Mouse (Mus musculus) left cerebral cortex, postnatal 14 days (tissue): ENCODE results near the gene Six1. TPM values are rescaled to one million over a fixed set of nuclear protein-coding genes. Genes with fewer than 3 reads are reported as not detected.
"Not testable (repeated sequence)": the region's sequence is repeated elsewhere in the genome, so short reads cannot be mapped to it uniquely, and the experiment has no call there.

Experiments used
- DNase-seq, 2 experiments: peaks; one replicate each; pipeline ENCODE4 v3.0.0; 2021 to 2022; ENCODE audit warnings: low spot score in 2 of 2, mixed read lengths in 1 of 2
- intact Hi-C: fragments of 180-260 bp; cut with DNase I; formaldehyde crosslinking; loops from one replicate; pipeline ENCODE4 v1.15.1; 2025
- long read RNA-seq, 2 experiments: library from polyadenylated mRNA; stranded (forward); transcript quantifications; one replicate each; pipeline ENCODE4 v2.0.0; 2021
- total RNA-seq, 2 experiments: library from RNA; stranded (reverse); gene quantifications; 2 replicates each; pipeline ENCODE4 v1.2.3; 2021

The Six1 gene
- total RNA-seq, result under 1 TPM; 0.26 to 0.61 TPM
- long read RNA-seq, experiment 1, result 0 reads
- long read RNA-seq, experiment 2, result 0 reads

- intact Hi-C loops, result loop anchor here (5.0 to 10.0 kb wide), 3 partner anchors 59 to 231 kb away; partner anchors contain the start of genes Six4, Slc38a6 and Trmt5
- no peak for DNase-seq
Measured at GRCm38 (mm10) chr12:73053668-73054241, at the start of gene Six1. TSS of gene Six1 (minus strand) at chr12:73053887.

- DNase-seq, result no peak
- intact Hi-C loops, result no loop called here
Measured at GRCm38 (mm10) chr12:73098593-73098992, 44.9 kb upstream of the Six1 start.

DNA sequence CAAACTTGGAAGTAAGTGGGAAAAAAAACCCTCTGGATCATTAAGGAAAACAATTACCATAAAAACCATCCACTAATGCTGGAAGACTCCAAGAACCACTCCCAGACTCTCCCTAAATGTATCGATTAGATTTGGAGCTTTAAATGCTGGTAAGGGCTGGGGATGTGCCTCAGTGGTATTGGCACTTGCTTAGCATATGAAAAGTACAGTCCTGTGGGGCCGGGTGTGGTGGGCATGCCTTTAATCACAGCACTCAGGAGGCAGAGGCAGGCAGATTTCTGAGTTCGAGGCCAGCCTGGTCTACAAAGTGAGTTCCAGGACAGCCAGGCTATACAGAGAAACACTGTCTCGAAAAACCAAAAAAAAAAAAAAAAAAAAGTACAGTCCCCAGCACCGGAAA is 42.5 kb upstream of the Six1 start:
- DNase-seq, intact Hi-C loops: not testable (repeated sequence)

- DNase-seq, result no peak
- intact Hi-C loops, result no loop called here
Measured at GRCm38 (mm10) chr12:73094605-73095004, 40.9 kb upstream of the Six1 start.

- no peak for DNase-seq
Measured at GRCm38 (mm10) chr12:73094189-73094588, 40.5 kb upstream of the Six1 start.

GRCm38 (mm10) chr12:73090672-73091335 is 37.1 kb upstream of the Six1 start:
- no peak for DNase-seq
- intact Hi-C loops, result no loop called here

More at GRCm38 (mm10) chr12:73094189-73094588, 40.5 kb upstream of the Six1 start:
- intact Hi-C loops, result no loop called here

GRCm38 (mm10) chr12:73088911-73089310 is 35.2 kb upstream of the Six1 start:
- no peak for DNase-seq
- intact Hi-C loops, result no loop called here

- no peak for DNase-seq
- intact Hi-C loops, result no loop called here
Measured at GRCm38 (mm10) chr12:73088500-73088899, 34.8 kb upstream of the Six1 start.

GRCm38 (mm10) chr12:73087086-73087485 is 33.4 kb upstream of the Six1 start:
- no peak for DNase-seq
- intact Hi-C loops, result no loop called here

DNA sequence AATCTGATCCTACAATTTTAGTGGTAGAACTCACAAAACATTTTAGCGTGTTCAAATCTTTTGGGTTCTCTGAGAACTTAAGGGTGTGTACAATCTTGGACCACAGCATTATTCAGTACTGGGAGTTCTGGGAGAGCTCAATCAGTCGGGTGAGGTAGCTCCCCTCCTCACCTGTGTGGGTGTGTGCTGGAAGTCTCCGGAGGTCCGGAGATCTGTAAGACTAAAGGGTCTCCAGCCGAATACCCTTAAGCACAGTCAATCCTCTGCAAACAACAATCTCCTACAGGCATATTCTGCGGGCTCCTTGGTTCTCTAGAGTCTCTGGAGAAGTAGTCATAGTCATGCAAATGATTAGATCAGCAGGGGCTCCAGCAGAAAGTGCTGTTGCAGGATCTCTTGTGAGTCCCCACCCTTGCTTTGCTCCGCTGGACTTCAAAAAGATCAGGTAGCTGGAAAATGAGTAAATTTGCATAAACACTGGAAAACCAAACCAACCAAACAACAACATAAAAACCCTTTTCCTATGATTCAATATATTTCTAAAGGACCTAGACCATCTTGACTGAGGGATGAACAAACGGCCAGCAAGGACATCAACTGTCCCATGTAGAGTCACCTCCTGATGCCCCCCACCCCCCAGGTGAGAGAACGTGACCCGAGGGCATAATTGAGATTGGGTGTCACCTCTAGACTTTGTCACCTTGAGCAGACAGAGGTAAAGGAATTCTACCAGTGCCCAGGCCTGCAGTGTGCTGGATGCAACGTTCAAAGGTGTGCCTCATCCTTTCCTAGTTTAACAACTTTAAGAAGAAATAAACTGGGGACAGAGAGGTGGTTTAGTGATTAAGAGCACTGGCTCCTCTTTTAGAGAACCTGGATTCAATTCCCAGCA is 32.3 kb upstream of the Six1 start:
- intact Hi-C loops, result no loop called here
- no peak for DNase-seq

GRCm38 (mm10) chr12:73083773-73084172 is 30.1 kb upstream of the Six1 start:
- no peak for DNase-seq
- intact Hi-C loops, result no loop called here

DNA sequence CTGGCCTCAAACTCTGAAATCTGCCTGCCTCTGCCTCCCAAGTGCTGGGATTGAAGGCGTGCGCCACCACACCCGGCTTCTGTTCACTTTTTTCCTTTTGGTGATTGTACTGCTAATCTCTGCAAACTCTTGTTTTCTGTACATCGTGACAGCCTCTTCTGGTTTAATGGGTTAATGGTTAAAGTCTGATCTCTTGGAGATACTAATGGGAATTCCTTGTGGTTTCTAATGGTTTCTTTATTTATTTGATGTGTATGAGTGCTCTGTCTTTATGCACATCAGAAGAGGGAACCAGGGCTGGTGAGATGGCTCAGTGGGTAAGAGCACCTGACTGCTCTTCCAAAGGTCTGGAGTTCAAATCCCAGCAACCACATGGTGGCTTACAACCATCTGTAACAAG is 28.1 kb upstream of the Six1 start:
- DNase-seq, intact Hi-C loops: not testable (repeated sequence)

GRCm38 (mm10) chr12:73060805-73061410 is 7.2 kb upstream of the Six1 start:
- intact Hi-C loops, result no loop called here
- no peak for DNase-seq

DNA sequence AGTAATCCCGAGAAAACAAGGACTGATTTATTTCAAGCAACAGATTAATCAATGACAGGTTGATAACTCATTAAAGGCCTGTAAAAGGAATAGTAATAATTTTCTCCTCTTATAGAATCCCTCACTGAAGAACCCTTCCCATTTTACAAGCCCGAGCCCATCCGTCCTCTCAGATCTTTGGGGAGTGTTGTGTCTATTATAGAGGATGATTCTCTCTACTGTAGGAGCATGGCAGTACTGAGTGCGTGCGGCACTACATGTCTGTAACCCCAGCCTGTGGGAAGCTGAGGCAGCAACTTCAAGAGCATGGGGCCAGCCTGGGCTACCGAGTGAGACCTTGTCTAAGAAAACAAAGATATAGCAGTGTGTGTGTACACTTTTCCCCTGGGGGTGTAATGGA is 3.8 kb upstream of the Six1 start:
- intact Hi-C loops, result loop anchor here (10.0 kb wide), 1 partner anchor 227 kb away; the partner anchor contains the start of genes Slc38a6 and Trmt5
- no peak for DNase-seq

GRCm38 (mm10) chr12:73055451-73055850 is 1.8 kb upstream of the Six1 start:
- DNase-seq, result no peak
- intact Hi-C loops, result loop anchor here (10.0 kb wide), 1 partner anchor 229 kb away; the partner anchor contains the start of genes Slc38a6 and Trmt5

DNA sequence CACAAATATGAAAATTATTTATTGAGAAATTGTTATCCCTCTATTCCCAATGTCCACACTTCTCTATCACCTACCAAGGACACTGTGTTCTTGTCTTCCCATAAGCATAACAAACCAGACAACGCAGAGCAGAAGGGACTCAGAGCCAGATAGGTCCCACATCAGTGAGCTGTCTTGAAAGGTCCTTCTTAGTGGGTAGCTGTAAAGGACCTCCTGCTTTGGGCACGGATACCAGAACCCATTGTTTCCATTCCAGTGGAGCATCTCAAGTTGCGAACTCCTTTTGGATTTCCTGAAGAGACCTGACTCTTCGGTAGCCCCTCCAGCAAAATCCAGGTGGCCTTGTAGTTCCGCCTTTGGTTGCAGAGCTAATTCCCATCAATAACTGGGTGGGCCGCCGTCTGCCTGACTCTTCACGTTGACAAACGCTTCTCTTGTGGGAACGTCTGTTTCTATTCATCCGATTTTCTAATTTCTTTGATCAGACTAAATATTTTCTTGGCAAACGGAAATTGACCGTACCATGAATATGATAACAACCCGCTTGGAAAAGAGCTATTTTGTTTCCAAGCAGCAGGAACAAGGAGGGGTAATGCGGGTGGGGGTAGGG is 994 bp upstream of the Six1 start:
- DNase-seq, result no peak
- intact Hi-C loops, result loop anchor here (5.0 to 10.0 kb wide), 3 partner anchors 58 to 230 kb away; partner anchors contain the start of genes Six4, Slc38a6 and Trmt5

DNA sequence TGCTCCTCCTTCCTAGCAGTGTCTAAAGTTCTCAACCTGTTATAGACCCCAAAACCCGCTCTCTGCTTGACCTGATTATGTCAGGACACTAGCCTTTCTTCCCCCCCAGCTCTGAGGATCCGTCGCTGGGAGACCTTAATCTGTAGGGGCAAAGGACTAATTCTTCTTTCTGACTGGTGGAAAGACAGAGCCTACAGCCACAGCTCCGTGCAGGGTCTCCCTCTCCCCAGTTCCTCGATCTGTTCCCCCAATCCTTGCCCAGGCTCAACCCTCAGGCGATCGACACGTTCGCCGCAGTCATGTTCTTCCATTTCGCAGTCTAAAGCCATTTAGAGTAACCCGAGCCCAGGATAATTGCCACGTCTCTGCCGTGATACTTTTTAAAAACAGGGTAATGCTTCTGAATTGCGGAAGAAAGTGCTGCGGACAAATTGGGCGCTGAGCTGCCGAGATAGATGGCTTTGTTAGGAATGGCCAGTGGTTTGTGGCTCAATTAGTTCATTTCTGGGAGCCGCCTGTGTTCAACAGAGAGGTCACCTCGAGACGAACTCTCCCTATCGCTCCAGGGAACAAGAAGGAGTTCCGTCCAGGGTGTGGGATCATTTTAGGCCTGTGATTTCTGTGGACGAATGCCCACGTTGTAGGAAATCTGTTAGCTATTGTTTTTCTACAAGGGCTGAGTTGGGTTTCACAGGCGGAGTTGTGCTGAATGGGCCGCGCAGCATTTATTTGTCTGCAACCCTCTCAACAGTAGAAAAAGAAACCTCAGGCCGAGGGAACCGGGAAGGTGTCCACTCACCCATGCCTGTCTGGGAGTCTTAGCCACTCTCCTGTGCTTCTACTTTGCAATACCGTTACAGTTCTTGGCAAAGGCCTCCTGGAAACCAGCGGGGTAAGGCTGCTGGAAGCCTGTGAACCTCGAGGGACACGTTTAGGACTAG is 766 bp downstream of the Six1 start:
- DNase-seq, result no peak
- intact Hi-C loops, result loop anchor here (5.0 to 10.0 kb wide), 3 partner anchors 59 to 232 kb away; partner anchors contain the start of genes Six4, Slc38a6 and Trmt5
